Mouse (Mus musculus) limb, embryonic 15.5 days (tissue): ENCODE data around the gene Hdac5. TPM values are rescaled to one million over a fixed set of nuclear protein-coding genes. Genes with fewer than 3 reads are reported as not detected.

Experiments
- ATAC-seq: fragments of 200-750 bp; cut with Nextera tagmentation; 2 replicates; pipeline ENCODE4 v1.8.0; 2017; ENCODE audit warnings: low read depth, moderate TSS enrichment; ENCODE audit not compliant: insufficient number of reproducible peaks, low FRiP score, low TSS enrichment
- H3K27ac ChIP-seq: fragments of 300-500 bp; sonication (generic); 2 replicates; pipeline ENCODE4 v1.5.1; 2015; ENCODE audit warnings: moderate library complexity, mild to moderate bottlenecking, inconsistent platforms
- H3K27me3 ChIP-seq: fragments of 300-500 bp; sonication (generic); 2 replicates; pipeline ENCODE4 v1.6.1; 2015; ENCODE audit warnings: inconsistent platforms
- H3K36me3 ChIP-seq: fragments of 300-500 bp; sonication (generic); 2 replicates; pipeline ENCODE4 v1.6.1; 2015; ENCODE audit warnings: inconsistent platforms
- H3K4me1 ChIP-seq: fragments of 300-500 bp; sonication (generic); 2 replicates; pipeline ENCODE4 v1.6.1; 2015; ENCODE audit warnings: inconsistent platforms
- H3K4me2 ChIP-seq: fragments of 300-500 bp; sonication (generic); 2 replicates; pipeline ENCODE4 v1.6.1; 2015; ENCODE audit warnings: mild to moderate bottlenecking, inconsistent platforms
- H3K4me3 ChIP-seq: fragments of 300-500 bp; sonication (generic); 2 replicates; pipeline ENCODE4 v1.5.1; 2015; ENCODE audit warnings: mild to moderate bottlenecking, inconsistent platforms
- H3K9ac ChIP-seq: fragments of 300-500 bp; sonication (generic); 2 replicates; pipeline ENCODE4 v1.6.1; 2015; ENCODE audit warnings: inconsistent platforms
- H3K9me3 ChIP-seq: fragments of 300-500 bp; sonication (generic); 2 replicates; pipeline ENCODE4 v1.6.1; 2016; ENCODE audit warnings: inconsistent platforms
- WGBS: fragments of 180-500 bp; shearing (Covaris S2); methylation state at CpG from one replicate; pipeline ENCODE4 v1.1.7; 2015; 5-methylcytosine and 5-hydroxymethylcytosine counted together
- polyA plus RNA-seq: library from polyadenylated mRNA; unstranded; fragments of >200 nt; fragmentation: Nextera tagmentation; extraction: Ambion mirVana; gene quantifications from 2 replicates; pipeline ENCODE4 v1.2.1, GENCODE M21; 2015

Gene Hdac5
- polyA plus RNA-seq, 1 experiment from 2014 or later: 96.7 TPM

DNA sequence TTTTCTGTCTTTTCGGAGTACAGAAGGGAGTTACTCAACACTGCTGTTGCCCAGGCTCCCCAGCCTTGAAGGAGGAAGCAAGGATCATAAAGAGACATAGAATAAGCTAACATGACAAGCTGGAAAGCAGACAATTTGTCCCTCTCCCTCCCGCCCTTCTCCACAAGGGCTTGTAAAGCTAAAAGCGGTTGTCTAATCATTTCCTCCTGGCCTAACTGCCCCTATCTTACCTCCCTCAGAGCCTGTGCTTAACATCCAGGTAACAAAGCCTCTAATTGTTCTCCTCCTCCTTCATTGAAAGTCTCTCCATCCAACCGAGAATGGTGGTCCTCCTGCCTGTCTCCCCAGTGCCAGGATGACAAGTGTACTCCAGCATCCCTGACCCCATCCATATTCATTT lies 39.1 kb downstream of the Hdac5 start:
- Histone ChIP-seq H3K4me1 (peaks cover 23% of the 10 kb centered on the region), H3K27ac (0 out of 2 replicates have a peak overlapping the region, but pooled peaks have one; percentile 19), H3K27me3 (no peaks in the 10 kb centered on the region), H3K4me3 (peak overlapping the region; percentile 60; the same call in 1 of the 2 replicates), H3K9me3 (no peaks in the 10 kb centered on the region), H3K9ac (no peak overlapping the region), H3K36me3 (peaks cover 32% of the 10 kb centered on the region), H3K4me2 (peak overlapping the region; percentile 88; the same call in 1 of the 2 replicates)
- WGBS: 36% methylated on average over 4 of the region's 4 CpGs
- ATAC-seq: no peak

DNA sequence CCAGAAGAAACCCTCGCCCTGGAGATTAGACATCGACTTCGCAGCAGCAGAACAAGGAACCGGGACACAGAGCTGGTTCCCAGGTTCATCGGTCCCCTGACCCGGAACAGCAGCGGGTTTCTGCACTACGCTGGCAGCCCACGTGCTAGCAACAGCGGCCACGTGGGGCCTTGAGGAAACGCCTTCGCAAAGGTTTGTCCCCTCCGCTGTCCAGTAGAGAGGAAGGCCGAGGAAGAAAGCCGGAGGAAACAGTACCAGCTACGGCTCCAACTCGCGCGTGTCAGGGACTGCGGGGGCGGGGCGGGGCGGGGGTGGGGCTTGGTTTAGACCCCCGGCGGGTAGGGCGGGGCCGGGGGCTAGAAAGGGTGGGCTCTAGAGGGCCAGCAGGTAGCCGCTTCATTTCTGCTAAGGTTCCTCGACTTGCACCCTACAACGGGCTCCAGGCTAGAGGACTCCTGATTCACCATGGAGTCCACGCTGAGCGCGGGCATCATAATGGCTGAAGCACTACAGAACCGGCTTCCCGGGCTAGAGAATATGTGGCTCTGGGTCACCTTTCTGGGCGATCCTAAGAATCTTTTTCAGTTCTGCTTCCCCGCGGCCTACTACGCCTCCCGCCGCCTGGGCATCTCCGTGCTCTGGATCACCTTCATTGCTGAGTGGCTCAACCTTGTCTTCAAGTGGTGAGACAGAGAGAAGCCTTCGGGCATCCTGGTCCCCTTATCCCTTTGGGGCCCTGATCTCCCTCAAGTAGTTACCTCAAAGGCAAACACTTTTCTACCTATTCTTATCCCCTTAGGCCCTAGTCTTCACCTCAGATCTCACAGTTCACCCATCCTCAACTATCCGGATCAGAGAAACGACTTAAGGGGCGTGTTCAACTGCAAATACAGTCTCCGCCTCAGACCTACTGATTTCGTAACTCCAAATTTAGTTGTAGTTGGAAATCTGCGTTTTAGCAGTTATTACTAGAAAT lies 40.2 kb downstream of the Hdac5 start, which contains the start of gene G6pc3:
G6pc3 (plus strand) TSS at position 160 of the 976 bp plus-strand sequence.
- Histone ChIP-seq H3K27me3 (no peaks in the 10 kb centered on the region), H3K9me3 (no peaks in the 10 kb centered on the region), H3K4me3 (peak within 1 kb of the TSS; percentile 60), H3K4me2 (peak within 1 kb of the TSS; percentile 88), H3K9ac (peak within 1 kb of the TSS; percentile 51), H3K36me3 (peaks cover 21% of the 10 kb centered on the region), H3K27ac (peak within 1 kb of the TSS; percentile 75), H3K4me1 (peaks cover 24% of the 10 kb centered on the region)
- peak; percentile 68 for ATAC-seq
- 1% methylated on average over 49 of the region's 50 CpGs for WGBS

DNA sequence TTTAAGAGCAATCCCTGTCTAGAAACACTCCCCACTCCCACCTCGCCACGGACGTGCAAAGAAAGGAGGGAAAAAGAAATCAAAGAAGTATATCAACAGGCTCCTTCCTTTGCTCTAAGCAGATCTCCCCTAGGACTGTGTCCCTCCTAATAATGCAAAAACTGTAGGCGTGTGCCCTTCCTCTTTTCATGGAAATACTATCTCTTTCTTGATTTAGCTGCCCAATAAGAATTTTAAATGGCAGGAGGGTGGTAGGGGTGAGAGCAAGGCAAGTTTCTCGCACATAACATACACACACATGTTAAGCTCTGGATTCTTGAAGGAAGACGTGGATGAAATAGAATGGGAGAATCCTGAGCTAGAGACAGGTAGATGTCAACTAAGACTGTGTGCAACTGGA lies 41.0 kb downstream of the Hdac5 start:
- Histone ChIP-seq H3K9me3 (no peaks in the 10 kb centered on the region), H3K27ac (no peak overlapping the region), H3K27me3 (no peaks in the 10 kb centered on the region), H3K36me3 (peaks cover 13% of the 10 kb centered on the region), H3K4me1 (peaks cover 28% of the 10 kb centered on the region), H3K4me2 (peak overlapping the region; percentile 88), H3K9ac (no peak overlapping the region), H3K4me3 (peak overlapping the region; percentile 60)
- 66% methylated on average over 6 of the region's 6 CpGs for WGBS
- no peak for ATAC-seq

DNA sequence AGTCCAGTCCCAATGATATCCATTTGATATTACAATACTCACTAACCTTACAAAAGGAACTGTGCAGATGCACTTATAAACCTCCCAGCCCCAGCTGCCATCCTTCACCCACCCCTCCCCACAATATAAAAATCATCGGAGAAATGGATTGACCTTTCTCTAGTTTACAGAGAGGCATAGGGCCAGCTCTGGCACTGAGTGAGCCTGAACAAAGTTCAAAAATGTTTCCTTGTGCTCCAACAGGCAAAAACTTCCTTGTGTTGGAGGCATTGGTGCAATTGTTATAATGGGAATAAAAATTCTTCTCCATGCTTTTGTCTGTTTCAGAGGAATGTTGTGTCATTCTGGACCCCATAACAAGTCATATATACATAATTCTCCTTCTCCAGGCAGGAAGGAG lies 43.7 kb downstream of the Hdac5 start:
- Histone ChIP-seq H3K9ac (no peak overlapping the region), H3K9me3 (no peaks in the 10 kb centered on the region), H3K36me3 (peaks cover 7% of the 10 kb centered on the region; the same call in 1 of the 2 replicates), H3K4me1 (peaks cover 35% of the 10 kb centered on the region), H3K27ac (no peak overlapping the region), H3K27me3 (no peaks in the 10 kb centered on the region), H3K4me3 (no peak overlapping the region), H3K4me2 (no peak overlapping the region)
- no peak for ATAC-seq
- 71% methylated on average over 1 of the region's 1 CpGs for WGBS

DNA sequence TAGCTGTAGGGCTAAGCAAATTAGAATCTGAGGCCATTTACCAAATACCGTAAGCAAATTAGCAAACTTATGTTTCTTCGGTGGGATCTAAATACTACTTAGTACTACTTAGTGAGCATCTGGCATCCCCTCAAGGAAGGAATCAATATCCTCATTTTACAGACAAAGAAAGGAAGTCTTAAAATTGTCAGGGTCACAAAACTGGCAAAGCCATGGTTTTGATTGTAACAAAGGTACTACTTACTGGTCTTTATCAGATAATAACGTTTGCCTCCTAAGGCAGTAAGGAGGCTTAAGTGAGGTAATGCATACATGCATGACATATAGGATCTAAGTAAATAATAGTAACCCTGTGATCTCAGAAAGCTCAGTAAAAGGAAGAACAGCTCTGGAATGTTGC lies 44.3 kb downstream of the Hdac5 start:
- peak overlapping the region; percentile 59 for H3K4me2 ChIP-seq
- H3K4me3 ChIP-seq: peak overlapping the region; percentile 89
- 45% methylated on average over 3 of the region's 3 CpGs for WGBS
- H3K9me3 ChIP-seq: no peaks in the 10 kb centered on the region
- no peak overlapping the region for H3K9ac ChIP-seq
- H3K36me3 ChIP-seq: peaks cover 10% of the 10 kb centered on the region; the same call in 1 of the 2 replicates
- no peaks in the 10 kb centered on the region for H3K27me3 ChIP-seq
- no peak for ATAC-seq
- peaks cover 29% of the 10 kb centered on the region for H3K4me1 ChIP-seq
- peak overlapping the region; percentile 95 for H3K27ac ChIP-seq

DNA sequence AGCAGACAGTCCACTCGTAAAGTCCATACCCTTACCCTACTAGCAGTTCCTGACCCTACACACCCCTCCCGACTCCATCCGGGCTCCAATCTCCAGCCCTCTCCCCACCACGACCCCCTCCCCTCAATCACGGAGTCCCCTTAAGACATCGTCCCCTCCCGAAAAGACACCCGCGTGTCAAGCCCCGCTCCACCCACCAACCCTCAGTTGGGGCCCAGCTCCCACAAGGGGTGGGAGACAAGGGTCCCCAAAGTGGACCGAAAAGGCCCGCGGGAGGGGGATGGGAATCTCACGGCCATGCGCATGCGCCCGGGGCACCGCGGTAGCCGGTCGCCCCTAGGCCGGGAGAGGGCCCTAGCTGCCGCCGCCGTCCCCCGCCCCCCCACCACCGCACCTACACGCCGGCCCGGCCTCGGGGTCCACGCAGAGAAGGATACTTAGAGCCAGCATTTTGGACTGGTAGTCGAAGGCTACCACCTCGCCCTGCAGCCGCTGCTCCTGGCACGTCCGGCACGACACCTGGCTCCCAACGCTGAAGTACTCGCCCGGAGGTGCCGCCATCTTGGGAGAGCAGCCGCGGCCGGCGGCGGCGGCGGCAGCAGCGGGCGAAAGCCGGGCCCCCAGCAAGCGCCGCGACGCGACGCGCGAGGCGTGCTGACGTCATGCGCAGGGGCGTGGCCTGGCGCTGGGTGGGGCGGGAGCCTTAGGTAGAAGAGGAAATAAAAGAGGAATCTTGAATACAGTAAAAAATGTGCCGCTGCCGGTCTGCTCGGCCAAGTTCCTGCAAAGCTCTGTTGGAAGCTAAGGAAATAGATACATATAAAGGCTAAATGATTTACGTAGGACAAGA lies 45.1 kb downstream of the Hdac5 start, which contains the start of gene Lsm12:
Lsm12 (minus strand) TSS at position 651 of the 850 bp plus-strand sequence.
- peaks cover 25% of the 10 kb centered on the region for H3K4me1 ChIP-seq
- 1% methylated on average over 67 of the region's 70 CpGs for WGBS
- no peaks in the 10 kb centered on the region for H3K9me3 ChIP-seq
- peak; percentile 82 for ATAC-seq
- H3K27me3 ChIP-seq: no peaks in the 10 kb centered on the region
- peak within 1 kb of the TSS; percentile 95 for H3K27ac ChIP-seq
- H3K36me3 ChIP-seq: peaks cover 10% of the 10 kb centered on the region; the same call in 1 of the 2 replicates
- H3K4me3 ChIP-seq: peak within 1 kb of the TSS; percentile 89
- peak within 1 kb of the TSS; percentile 59 for H3K4me2 ChIP-seq
- peak within 1 kb of the TSS; percentile 85 for H3K9ac ChIP-seq

DNA sequence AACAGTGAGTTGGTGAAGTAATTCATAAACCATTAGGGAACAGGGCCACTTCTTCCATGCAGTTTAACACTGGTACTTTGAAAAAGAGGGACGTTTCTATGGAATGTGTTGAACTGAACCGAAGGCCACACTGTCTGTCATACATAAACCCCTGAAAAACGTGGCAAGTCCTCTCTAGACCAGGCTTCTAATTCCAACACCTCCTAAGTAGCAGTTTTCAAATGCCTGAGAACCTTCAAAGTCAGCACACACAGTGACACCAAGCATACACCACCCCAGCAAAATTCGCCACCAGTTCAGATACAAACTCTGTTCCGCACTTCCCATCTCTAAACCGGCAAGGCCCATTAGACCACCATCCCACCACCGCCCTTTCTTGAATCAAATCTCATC lies 45.7 kb downstream of the Hdac5 start:
- Histone ChIP-seq H3K9me3 (no peaks in the 10 kb centered on the region), H3K4me2 (peak overlapping the region; percentile 59), H3K4me1 (peaks cover 23% of the 10 kb centered on the region), H3K27me3 (no peaks in the 10 kb centered on the region), H3K27ac (peak overlapping the region; percentile 95), H3K9ac (peak overlapping the region; percentile 85), H3K36me3 (peaks cover 12% of the 10 kb centered on the region; the same call in 1 of the 2 replicates), H3K4me3 (peak overlapping the region; percentile 89)
- WGBS: under 1% methylated on average over 7 of the region's 7 CpGs
- no peak for ATAC-seq

DNA sequence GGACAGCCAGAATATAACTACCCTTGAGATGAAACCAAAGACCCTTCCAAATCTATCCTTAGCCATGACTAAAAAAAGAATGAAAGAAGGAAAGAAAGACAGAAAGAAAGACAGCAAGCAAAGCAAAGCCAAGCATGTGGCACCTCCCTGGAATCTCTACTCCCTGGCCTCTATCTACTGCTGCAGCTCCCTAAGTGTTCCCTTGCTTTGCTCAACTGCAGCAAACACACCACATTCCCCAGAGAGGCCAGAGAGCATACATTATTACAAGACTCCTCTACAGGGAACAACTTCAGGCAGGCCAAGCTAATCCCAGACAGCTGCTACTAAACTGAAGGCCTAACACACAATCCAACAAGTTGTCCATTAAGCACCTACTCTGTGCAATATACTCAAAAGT lies 50.1 kb downstream of the Hdac5 start:
- no peak overlapping the region for H3K4me3 ChIP-seq
- peaks cover 46% of the 10 kb centered on the region for H3K36me3 ChIP-seq
- peaks cover 12% of the 10 kb centered on the region for H3K4me1 ChIP-seq
- H3K4me2 ChIP-seq: no peak overlapping the region
- no peak for ATAC-seq
- no peak overlapping the region for H3K9ac ChIP-seq
- no peak overlapping the region for H3K27ac ChIP-seq
- H3K9me3 ChIP-seq: no peaks in the 10 kb centered on the region
- H3K27me3 ChIP-seq: no peaks in the 10 kb centered on the region

DNA sequence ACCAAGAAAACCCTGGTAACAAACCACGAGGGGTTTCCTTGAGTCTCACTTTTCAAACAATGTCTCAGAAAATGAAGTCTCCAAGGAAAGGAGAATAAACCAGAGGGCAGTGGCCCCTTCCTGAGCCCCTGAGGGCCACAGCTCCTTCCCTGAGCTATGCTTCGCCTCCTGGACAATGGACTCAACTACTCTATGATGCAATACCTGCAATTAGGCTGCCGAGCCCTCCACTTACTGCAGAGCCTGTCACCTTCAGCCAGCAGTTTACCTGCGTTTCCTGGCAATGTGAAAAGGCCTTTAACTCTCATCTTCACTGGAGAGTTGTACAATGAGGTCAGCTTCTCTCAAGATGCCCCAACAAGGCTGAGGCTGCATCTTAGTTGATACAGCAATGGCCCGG lies 61.3 kb downstream of the Hdac5 start:
- Histone ChIP-seq H3K36me3 (peaks cover 67% of the 10 kb centered on the region), H3K4me2 (no peak overlapping the region)
- 83% methylated on average over 5 of the region's 5 CpGs for WGBS

DNA sequence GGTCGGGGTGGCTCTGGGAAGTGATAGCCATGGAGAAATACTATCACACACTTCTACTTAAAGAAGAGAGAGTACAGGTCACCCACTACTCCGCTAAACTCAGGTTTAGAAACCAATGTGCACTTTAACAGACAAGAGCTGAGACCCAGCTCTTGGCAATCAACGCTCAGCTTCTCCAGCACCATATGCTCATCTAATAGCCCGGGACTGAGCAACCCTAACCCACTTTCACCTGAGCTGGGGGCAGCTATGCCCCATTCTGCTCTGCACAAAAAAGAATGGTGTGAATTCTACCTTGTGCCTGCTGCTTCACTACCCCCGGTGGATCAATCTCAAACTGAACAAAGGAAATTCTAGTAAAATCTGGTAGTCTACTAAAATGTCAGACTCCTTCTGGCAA lies 62.4 kb downstream of the Hdac5 start:
- H3K27me3 ChIP-seq: no peaks in the 10 kb centered on the region
- WGBS: 85% methylated on average over 5 of the region's 5 CpGs
- no peaks in the 10 kb centered on the region for H3K9me3 ChIP-seq
- H3K4me1 ChIP-seq: 0 out of 2 replicates have a peak, but pooled peaks cover 2% of the 10 kb centered on the region
- no peak overlapping the region for H3K4me3 ChIP-seq
- peaks cover 74% of the 10 kb centered on the region for H3K36me3 ChIP-seq
- no peak overlapping the region for H3K4me2 ChIP-seq
- ATAC-seq: no peak
- no peak overlapping the region for H3K27ac ChIP-seq
- H3K9ac ChIP-seq: no peak overlapping the region

More for the DNA sequence above, 61.3 kb downstream of the Hdac5 start:
- ATAC-seq: no peak
- Histone ChIP-seq H3K9ac (no peak overlapping the region), H3K4me1 (0 out of 2 replicates have a peak, but pooled peaks cover 2% of the 10 kb centered on the region), H3K9me3 (no peaks in the 10 kb centered on the region), H3K27ac (no peak overlapping the region), H3K27me3 (no peaks in the 10 kb centered on the region), H3K4me3 (no peak overlapping the region)

DNA sequence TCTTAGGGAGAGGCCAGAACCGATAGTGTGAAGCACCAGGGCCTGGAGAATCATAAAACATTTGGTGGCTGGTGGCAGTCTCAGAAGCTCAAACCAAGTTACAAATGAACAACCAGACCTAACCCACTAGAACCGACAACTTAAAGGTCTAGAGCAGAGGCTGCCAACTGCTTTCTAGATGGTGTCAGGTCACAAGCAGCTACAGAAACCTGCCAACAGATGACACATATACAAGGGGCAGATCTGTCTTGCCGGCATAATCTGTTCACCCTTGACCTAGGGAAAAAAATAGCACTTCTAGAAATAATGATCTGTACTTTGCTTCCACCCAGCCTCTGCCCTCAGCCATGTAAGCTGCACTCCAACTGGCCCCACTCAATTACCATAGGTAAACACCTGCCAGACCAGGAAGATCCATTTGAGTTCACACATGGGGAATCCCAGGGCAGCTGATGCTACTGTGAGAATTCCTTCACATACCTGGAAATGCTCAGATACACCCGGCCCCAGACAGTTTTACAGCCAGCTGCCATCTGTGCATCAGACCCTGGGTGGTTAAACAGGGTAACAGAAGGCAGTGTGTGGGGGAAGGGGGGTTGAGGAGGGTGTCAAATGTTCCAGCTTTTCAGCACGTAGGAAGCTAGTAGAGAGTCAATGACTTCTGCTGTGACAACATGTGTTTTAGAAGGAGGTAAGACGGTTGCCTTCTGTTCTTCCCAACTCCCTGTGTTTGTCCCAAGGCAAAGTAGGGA lies 63.8 kb downstream of the Hdac5 start:
- 0 out of 2 replicates have a peak, but pooled peaks cover 2% of the 10 kb centered on the region for H3K4me1 ChIP-seq
- no peak overlapping the region for H3K4me3 ChIP-seq
- H3K9me3 ChIP-seq: no peaks in the 10 kb centered on the region
- peaks cover 81% of the 10 kb centered on the region for H3K36me3 ChIP-seq
- no peak overlapping the region for H3K4me2 ChIP-seq
- ATAC-seq: 0 out of 2 replicates have a peak, but pooled peaks have one; percentile 40
- whole genome bisulfite sequencing: 32% methylated on average over 6 of the region's 6 CpGs
- H3K27me3 ChIP-seq: no peaks in the 10 kb centered on the region
- no peak overlapping the region for H3K9ac ChIP-seq
- H3K27ac ChIP-seq: no peak overlapping the region
